Mouse (Mus musculus) lung, postnatal 0 days (tissue): ENCODE data around the gene Thra. TPM values are rescaled to one million over a fixed set of nuclear protein-coding genes. Genes with fewer than 3 reads are reported as not detected.

ENCODE experiments used
- ATAC-seq: fragments of 200-750 bp; cut with Nextera tagmentation; 2 replicates; pipeline ENCODE4 v1.8.0; 2017; ENCODE audit warnings: moderate library complexity
- DNase-seq: peaks from one replicate; pipeline ENCODE4 v3.0.0-alpha.2; 2016; ENCODE audit warnings: low spot score
- H3K27ac ChIP-seq: fragments of 300-500 bp; sonication (generic); 2 replicates; pipeline ENCODE4 v1.5.1; 2014; ENCODE audit warnings: antibody characterized with exemption, mild to moderate bottlenecking, low read length, mixed read lengths
- H3K27me3 ChIP-seq: fragments of 300-500 bp; sonication (generic); replicated peaks from 2 replicates; pipeline ENCODE4 v1.6.1; 2014; ENCODE audit warnings: low read length, mixed read lengths; ENCODE audit not compliant: insufficient read depth
- H3K36me3 ChIP-seq: fragments of 300-500 bp; sonication (generic); 2 replicates; pipeline ENCODE4 v1.6.1; 2014; ENCODE audit warnings: low read length, mixed read lengths; ENCODE audit not compliant: insufficient read depth
- H3K4me1 ChIP-seq: fragments of 300-500 bp; sonication (generic); 2 replicates; pipeline ENCODE4 v1.6.1; 2014; ENCODE audit warnings: antibody characterized with exemption, low read depth, low read length, mixed read lengths; ENCODE audit not compliant: insufficient read depth
- H3K4me2 ChIP-seq: fragments of 300-500 bp; sonication (generic); replicated peaks from 2 replicates; pipeline ENCODE4 v1.6.1; 2014; ENCODE audit warnings: low read depth, mild to moderate bottlenecking, low read length, moderate library complexity, mixed read lengths
- H3K4me3 ChIP-seq: fragments of 300-500 bp; sonication (generic); 2 replicates; pipeline ENCODE4 v1.5.1; 2014; ENCODE audit warnings: low read depth, low read length
- H3K9ac ChIP-seq: fragments of 300-500 bp; sonication (generic); replicated peaks from 2 replicates; pipeline ENCODE4 v1.6.1; 2014; ENCODE audit warnings: low read depth, mild to moderate bottlenecking
- H3K9me3 ChIP-seq: fragments of 300-500 bp; sonication (generic); 2 replicates; pipeline ENCODE4 v1.6.1; 2016; ENCODE audit warnings: low read length, mixed read lengths
- CTCF ChIP-seq: IDR thresholded peaks from 2 replicates; pipeline ENCODE4 v1.5.1; 2016; ENCODE audit warnings: antibody characterized with exemption, mild to moderate bottlenecking
- EP300 ChIP-seq: IDR thresholded peaks from 2 replicates; pipeline ENCODE4 v1.6.1; 2016; ENCODE audit warnings: antibody characterized with exemption, mild to moderate bottlenecking, control low read depth
- WGBS: fragments of 180-500 bp; shearing (Covaris S2); extraction: QIAGEN DNeasy Blood & Tissue Kit; methylation state at CpG from one replicate; pipeline ENCODE4 v1.1.7; 2014; 5-methylcytosine and 5-hydroxymethylcytosine counted together
- polyA plus RNA-seq: library from polyadenylated mRNA; unstranded; fragments of >200 nt; fragmentation: Nextera tagmentation; extraction: Ambion mirVana; gene quantifications from 2 replicates; pipeline ENCODE4 v1.2.1, GENCODE M21; 2015

The Thra gene
- polyA plus RNA-seq, 1 experiment from 2014 or later = 38.1 TPM

DNA sequence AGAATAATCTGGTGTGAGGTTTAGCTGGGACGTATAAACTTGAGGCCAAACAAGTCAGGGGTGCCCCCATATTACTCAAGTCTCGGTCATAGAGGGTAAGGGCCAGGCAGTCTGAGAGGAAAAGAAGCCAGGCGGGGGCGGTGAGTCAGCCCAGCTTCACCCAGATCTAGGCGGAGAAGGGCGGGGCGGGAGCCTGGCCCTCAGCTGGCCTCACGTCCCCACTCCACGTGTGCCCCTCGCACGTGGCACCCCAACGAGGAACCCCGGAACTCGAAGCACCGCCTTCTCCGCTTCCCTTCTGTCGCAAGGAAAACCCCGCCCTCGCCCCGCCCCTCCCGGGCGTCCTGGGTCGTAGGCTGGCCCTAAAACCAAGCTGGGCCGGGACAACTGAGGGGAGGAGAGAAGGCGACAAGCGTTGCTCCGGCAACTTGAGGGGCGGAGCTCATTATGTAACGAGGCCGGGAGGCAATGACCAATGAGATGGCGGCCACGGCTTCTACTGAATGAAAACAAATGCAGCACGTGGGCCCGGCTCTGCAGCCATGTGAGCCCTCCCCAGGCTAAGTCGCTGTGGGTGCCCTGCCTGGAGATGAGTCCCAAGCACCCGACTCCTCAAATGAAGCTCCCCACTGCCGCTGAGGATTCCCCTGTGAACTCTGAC is 33.3 kb downstream of the Thra start:
- peak overlapping the region; percentile 72 for H3K9ac ChIP-seq
- H3K4me1 ChIP-seq = peaks cover 38% of the 10 kb centered on the region
- H3K4me3 ChIP-seq = peak overlapping the region; percentile 48
- peak overlapping the region; percentile 96 for H3K27ac ChIP-seq
- H3K36me3 ChIP-seq = peaks cover 10% of the 10 kb centered on the region; the same call in 1 of the 2 replicates
- no peaks in the 10 kb centered on the region for H3K9me3 ChIP-seq
- TF ChIP-seq CTCF = peak; percentile 35
- TF ChIP-seq EP300 = peak; percentile 90
- H3K27me3 ChIP-seq = no peaks in the 10 kb centered on the region
- peak overlapping the region; percentile 57 for H3K4me2 ChIP-seq
- DNase-seq (peak; percentile 100), ATAC-seq (peak; percentile 78)
- WGBS = under 1% methylated on average over 37 of the region's 37 CpGs

DNA sequence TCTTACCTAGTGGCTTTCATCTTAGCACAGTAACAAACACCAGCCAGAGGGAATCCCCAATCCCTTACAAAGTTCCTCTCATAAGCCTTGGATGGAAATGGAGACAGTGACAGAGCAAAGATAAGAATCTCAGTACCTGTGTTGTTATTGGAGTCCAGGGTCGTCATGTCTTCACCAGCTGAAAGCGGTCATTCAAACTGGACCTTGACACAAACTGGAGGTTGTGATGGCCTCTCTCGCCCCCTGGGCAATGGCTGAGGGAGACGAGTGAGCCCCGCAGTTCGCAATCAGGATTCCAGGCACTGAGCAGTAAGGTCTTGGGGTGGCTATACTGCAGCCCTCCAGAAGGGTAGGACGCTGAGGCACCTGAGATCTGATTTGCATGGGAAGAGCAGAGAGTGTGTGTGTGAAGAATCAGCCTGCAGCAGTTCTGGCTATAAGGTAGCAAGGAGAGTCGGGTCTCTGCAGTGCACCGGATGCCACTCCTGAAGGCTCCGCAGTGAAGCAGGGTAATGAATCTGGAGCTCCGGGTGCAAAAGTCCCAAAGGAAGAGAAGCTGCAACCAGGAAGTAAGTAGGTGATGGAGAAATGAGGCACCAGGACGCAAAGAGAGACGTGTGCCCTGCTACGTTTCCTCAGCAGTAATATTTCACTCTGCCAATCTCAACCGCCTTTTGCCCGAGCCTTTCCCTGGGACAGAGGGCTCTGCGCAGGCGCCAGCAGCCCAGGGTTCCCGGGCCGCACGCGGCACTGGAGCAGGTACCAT is 34.3 kb downstream of the Thra start, which contains the start of gene Nr1d1:
Gene Nr1d1 (minus strand): TSS at position 752 of the 766 bp plus-strand sequence.
- no peak for DNase-seq
- H3K4me2 ChIP-seq = peak within 1 kb of the TSS; percentile 57
- H3K36me3 ChIP-seq = peaks cover 7% of the 10 kb centered on the region; the same call in 1 of the 2 replicates
- WGBS = 1% methylated on average over 22 of the region's 22 CpGs
- H3K27ac ChIP-seq = peak within 1 kb of the TSS; percentile 96
- ATAC-seq = no peak
- H3K9me3 ChIP-seq = no peaks in the 10 kb centered on the region
- no peaks in the 10 kb centered on the region for H3K27me3 ChIP-seq
- H3K4me3 ChIP-seq = peak within 1 kb of the TSS; percentile 48
- peaks cover 37% of the 10 kb centered on the region for H3K4me1 ChIP-seq
- peak within 1 kb of the TSS; percentile 72 for H3K9ac ChIP-seq
- TF ChIP-seq CTCF (peak; percentile 32), EP300 (no peak)

DNA sequence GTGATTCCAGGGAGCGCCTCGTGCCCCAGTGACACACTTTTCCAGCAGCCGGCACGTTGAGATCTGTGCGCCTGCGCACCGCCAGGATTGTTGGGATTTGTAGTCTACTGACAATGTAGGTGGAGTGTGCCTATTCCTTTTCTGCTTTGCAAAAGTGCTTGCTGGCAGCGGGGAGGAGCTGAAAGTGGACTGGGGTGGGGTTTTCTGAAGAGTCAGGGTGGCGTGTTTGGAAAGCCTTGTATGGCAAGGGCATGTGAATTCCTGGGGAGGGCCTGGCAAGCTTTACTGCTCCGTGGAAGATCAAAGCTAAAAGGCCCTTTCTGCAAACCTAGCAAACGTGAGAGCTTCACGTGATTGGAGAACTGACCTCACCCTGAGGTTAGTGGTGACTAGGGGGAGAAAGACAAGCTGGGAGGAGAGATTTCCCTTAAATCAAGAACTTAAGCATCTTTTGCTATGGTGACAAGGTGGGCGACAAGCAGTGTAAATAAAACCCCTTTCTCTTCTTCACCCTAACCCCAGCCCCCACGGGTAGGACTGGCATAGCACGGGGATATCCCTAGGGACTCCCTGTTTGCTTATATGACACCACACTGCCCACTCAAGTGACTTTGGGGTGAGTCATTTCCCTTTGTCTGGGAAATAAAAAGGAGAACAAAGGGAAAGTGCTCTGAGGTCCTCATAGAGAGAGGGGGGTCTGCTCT is 35.1 kb downstream of the Thra start:
- peak overlapping the region; percentile 57 for H3K4me2 ChIP-seq
- 4% methylated on average over 15 of the region's 15 CpGs for WGBS
- peak overlapping the region; percentile 19; the same call in 1 of the 2 replicates for H3K9ac ChIP-seq
- peak; percentile 96 for TF ChIP-seq EP300
- peak; percentile 11; the same call in 1 of the 2 replicates for TF ChIP-seq CTCF
- H3K4me1 ChIP-seq = peaks cover 37% of the 10 kb centered on the region
- no peaks in the 10 kb centered on the region for H3K9me3 ChIP-seq
- peak overlapping the region; percentile 48 for H3K4me3 ChIP-seq
- H3K27ac ChIP-seq = peak overlapping the region; percentile 96
- peak; percentile 99 for DNase-seq
- peaks cover 7% of the 10 kb centered on the region; the same call in 1 of the 2 replicates for H3K36me3 ChIP-seq
- ATAC-seq = peak; percentile 67
- H3K27me3 ChIP-seq = no peaks in the 10 kb centered on the region

DNA sequence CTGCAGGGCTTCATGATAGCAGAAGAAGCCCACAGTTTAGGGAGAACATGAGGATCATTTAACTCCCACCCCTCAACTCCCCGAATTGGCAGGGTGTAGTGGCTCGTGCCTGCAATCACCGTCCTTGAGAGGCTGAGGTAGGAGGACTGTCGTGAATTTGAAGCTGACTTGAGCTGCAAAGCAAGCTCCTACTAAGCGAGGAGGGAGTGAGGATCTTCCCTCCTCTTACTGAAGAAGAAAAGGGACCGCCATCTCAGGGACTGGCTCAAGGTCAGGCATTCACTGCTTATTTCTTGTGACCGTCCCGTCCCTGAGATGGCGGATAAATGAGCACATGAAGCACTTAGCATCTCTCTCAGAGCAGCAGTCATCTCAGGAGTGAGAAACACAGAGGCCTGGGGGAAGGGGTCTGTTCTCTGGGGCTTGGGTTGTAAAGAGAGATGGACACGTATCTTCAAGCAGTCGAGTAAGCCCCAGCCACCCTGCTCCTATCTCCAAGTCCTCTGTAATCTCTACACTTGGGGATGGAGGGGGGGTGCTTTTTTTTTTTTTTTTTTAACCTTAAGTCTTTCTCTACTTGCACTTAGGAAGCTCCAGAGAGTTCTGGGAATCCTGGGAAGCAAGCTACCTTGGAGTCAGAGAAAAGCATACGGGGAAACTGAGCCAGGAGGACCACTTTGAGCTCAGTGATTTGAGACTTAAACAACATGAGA is 35.8 kb downstream of the Thra start:
- ATAC-seq = no peak
- H3K9me3 ChIP-seq = no peaks in the 10 kb centered on the region
- H3K9ac ChIP-seq = 0 out of 2 replicates have a peak overlapping the region, but pooled peaks have one; percentile 19
- TF ChIP-seq CTCF = no peak
- peak overlapping the region; percentile 57 for H3K4me2 ChIP-seq
- DNase-seq = peak; percentile 21
- no peak overlapping the region for H3K4me3 ChIP-seq
- 0 out of 2 replicates have a peak, but pooled peaks cover 3% of the 10 kb centered on the region for H3K36me3 ChIP-seq
- H3K27ac ChIP-seq = peak overlapping the region; percentile 96
- H3K4me1 ChIP-seq = peaks cover 37% of the 10 kb centered on the region
- no peaks in the 10 kb centered on the region for H3K27me3 ChIP-seq
- whole genome bisulfite sequencing = 22% methylated on average over 12 of the region's 12 CpGs

DNA sequence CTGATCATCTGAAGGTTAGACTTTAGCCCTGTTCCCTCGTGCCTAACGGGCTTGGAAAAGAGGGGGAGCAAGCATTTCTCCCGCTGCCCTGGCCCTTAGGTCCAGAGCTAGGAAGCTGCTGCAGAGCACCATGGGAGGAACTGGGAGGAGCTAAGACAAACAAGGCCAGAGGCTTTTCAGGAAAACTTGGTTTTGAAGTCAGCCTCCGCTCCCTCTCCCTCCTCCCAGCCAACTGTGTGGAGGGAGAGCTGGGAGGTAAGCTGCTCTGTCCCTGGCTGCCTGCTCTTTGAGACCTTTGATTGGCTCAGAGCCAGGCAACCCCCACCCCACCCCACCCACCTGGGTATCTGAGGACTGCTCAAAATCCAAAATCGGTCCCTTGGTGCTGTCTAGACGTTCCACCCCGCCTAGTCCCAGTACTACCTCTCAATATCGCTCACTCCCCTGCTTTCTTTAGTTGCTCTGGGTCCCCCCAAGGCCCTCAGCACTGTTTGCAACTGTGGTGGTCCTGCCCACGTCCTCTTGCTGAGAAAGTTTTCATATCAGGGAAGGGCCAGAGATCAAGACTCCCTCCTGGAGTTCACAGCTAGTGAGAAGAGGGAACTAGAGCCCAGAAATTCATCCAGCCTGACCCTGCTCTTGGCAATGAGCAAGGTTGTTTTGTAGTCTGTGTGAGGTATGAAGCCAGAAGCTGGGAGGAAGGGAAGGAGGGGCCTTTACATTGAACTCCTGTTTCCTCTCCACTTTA is 36.6 kb downstream of the Thra start:
- ATAC-seq (no peak), DNase-seq (peak; percentile 89)
- Histone ChIP-seq H3K36me3 (no peaks in the 10 kb centered on the region), H3K27me3 (no peaks in the 10 kb centered on the region), H3K9ac (no peak overlapping the region), H3K4me1 (peaks cover 44% of the 10 kb centered on the region), H3K4me3 (no peak overlapping the region), H3K27ac (peak overlapping the region; percentile 96), H3K4me2 (no peak overlapping the region), H3K9me3 (no peaks in the 10 kb centered on the region)
- no peak for TF ChIP-seq EP300
- TF ChIP-seq CTCF = no peak
- 7% methylated on average over 9 of the region's 9 CpGs for WGBS
